Mouse (Mus musculus) testis, postnatal 10 days (tissue): ENCODE measurements around the gene Tcl1b1.
"Not testable (repeated sequence)": the region's sequence is repeated elsewhere in the genome, so short reads cannot be mapped to it uniquely, and the experiment has no call there.

Source experiments
- DNase-seq: peaks from one replicate; pipeline ENCODE4 v3.0.0; 2021; ENCODE audit warnings: low spot score

Gene Tcl1b1

DNA sequence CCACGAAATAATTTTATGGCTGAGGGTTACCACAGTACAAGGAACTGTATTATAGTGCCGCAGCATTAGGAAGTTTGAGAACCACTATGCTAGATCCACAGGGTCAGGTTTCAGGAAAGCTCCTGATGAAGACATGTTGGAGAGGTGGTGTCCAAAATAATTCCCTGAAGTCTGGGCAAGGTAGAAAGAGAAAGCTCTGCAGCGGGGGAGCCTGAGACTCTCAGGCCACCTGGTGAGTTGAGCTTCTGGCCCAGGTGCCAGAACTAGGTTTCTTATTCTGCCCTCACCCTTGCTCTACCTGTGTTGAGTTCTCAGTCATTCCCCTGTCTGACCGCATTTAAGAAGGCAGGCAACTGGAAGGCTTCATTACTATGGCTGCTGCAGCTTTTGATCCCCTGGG, at the start of gene Tcl1b1:
Tcl1b1 (plus strand) TSS at position 301 of the 400 bp plus-strand sequence.
- no peak for DNase-seq

- no peak for DNase-seq
Measured at GRCm38 (mm10) chr12:105109812-105110211, 49.7 kb upstream of the Tcl1b1 start.

DNA sequence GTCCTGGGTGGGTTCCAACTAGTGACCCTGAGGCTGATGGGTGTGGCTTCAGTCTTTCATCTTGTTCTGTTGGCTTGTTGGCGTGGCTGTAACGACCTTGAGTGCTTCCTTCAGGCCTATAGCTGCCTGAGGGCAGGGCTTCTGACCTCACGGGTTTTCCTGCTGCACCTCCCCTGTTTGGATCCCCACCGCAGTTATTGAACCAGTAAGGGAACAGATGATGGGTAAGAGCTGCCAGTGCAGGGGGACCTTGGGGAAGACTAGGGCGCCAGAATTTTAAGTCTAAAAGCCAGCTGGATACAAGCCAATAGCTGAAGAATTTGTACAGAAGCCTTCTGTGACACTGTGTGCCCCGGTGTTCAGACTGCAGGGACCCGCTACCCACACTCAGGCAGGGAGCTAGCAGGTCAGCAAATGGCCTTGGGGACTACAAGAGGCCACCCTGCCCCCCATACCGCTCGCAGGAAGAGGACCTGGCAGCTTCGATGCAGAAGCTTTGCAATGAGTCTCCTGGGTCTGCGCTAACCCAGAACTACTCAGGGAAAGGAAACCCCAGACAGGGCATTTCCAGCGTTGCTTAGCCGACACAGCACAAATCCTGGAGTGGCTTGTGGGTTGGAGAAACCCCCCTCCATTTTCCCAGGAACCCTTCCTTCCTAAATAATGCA, 47.0 kb upstream of the Tcl1b1 start:
- peak; percentile 59 for DNase-seq

DNA sequence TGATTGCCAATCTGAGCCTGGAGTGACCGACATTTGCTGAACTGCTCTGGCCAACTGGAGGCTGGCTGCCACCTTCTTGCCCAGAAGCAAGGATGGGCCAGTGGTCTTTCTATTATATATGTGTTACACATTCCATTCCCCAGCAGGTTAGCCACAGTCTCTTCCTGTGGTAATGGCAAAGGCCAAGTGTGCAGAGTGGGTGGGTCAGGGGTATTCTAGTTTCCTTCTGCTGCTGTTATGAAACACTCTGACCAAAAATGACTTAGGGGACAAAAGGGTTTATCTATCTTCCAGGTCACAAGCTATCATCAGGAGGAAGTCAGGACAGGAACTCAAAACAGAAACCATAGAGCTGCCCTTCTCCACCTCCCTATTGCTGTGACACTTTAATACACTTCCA, 42.8 kb upstream of the Tcl1b1 start:
- DNase-seq: no peak

- no peak for DNase-seq
Measured at GRCm38 (mm10) chr12:105125362-105125761, 34.1 kb upstream of the Tcl1b1 start.

DNA sequence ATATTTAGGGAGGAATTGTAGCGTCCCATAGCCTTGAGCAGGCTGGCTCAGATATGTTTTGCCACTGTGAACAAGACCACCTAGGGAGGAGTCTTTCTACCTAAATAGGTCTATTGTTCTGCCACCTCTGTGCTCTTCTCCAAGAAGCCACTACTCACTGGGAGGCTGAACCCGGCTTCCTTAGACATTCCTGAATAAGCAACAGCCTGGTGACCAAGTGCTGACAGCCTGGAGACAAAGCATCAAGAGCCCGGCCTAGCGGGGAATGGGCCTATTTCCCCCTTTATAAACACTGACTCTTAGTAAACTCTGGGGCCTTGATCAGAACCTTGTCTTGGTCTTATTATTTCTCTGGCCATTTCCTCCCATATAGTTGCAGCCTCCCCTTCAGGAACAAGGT, 33.0 kb upstream of the Tcl1b1 start:
- no peak for DNase-seq

- DNase-seq: no peak
Measured at GRCm38 (mm10) chr12:105127607-105128006, 31.9 kb upstream of the Tcl1b1 start.

DNA sequence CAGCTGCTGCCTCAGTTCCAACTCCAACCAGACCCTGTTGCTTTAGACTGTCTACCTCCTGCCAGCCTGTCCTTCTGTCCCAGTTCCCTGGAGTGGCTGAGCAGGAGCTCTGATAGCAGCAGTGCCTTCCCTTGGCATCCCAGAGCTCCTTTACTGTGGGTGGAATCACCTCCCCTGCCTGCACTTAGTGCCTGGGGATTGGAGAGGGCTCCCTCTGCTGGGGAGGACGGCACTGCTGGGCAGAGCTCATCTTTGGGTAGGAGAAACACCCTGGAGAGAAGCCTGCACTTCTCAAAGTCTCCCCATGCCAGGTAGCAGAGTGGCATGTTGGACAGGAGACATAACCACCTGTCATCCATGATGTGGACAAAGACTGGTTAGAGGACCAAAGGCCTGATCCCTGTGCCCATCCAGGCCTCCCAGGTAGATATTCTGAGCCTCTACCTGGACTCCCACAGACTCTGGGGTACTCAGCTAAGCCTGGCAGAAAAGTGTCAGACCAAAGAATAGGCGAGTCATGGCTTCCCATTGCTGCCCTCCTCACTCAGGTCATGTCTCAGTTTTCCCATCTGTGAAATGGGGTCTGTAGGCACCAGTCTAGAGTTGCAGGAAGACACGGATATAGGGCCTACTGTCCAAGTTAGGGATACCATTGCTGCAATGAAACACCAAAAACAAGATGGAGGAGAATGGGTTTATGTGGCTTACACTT, 29.8 kb upstream of the Tcl1b1 start:
- not testable (repeated sequence) for DNase-seq

DNA sequence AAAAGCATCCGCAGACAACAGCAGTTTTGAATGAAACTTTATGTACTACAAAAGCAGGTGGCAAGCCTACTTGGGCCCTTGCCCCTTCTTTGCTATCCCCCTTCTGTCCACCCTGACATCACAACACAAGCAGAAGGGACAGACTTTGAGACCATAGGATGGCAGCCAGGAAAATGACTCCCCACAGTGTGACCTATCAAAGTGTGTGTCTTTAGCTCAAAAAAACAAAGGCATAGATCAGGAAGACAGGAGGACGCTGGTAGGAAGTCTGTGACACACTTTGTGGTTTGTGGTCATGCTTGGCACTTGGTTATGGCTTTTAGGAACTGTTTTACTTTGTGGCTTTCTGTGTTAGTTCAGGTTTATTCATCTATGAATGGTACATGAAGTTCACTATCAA, 25.3 kb upstream of the Tcl1b1 start:
- not testable (repeated sequence) for DNase-seq

- not testable (repeated sequence) for DNase-seq
Measured at GRCm38 (mm10) chr12:105134826-105135225, 24.7 kb upstream of the Tcl1b1 start.

- peak; percentile 13 for DNase-seq
Measured at GRCm38 (mm10) chr12:105137729-105138128, 21.8 kb upstream of the Tcl1b1 start.

DNA sequence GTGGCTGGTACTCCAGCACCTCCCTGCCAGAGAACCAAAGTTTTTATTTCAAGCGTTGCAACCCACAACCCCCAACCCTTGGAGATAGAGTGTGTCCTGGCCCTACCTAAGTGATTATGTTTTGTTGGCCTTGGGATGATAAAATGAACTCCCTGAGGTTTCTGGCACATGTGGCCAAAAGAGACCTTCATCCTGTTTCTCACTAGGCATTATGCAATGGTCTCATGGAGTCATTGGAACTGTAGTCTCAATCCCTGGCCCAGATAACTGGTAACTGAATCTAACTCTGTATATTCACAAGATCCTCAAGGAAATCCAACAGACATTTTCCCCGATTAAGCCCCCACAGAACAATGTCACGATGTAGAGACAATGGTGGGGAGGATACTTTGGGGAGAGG, 16.4 kb upstream of the Tcl1b1 start:
- DNase-seq: no peak

- DNase-seq: not testable (repeated sequence)
Measured at GRCm38 (mm10) chr12:105144928-105145327, 14.6 kb upstream of the Tcl1b1 start.

- DNase-seq: peak; percentile 3
Measured at GRCm38 (mm10) chr12:105145714-105146113, 13.8 kb upstream of the Tcl1b1 start, which contains the start of gene Tcl1b2. Tcl1b2 (plus strand) TSS chr12:105146014.

DNA sequence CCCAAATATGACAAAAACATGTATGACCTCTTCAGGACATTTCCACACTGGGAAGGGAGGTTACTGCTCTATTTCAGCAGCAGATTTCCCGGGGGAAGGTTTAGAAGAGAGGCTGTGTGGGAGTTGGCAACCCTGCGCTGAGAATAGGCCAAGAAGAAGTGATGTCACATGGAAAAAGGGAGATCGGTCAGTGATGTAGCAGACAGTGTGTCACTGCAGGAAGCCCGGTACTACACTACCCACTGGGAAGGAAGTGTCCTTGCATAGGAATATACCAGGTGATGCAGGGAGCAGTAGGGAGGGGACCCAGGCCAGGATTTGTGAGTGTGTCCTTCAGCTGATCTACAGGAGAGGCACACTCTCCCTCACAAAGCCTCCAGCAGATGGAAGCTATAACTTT, 4.2 kb upstream of the Tcl1b1 start:
- not testable (repeated sequence) for DNase-seq

- no peak for DNase-seq
Measured at GRCm38 (mm10) chr12:105158842-105159241, 648 bp upstream of the Tcl1b1 start.

GRCm38 (mm10) chr12:105166734-105167133, 7.2 kb downstream of the Tcl1b1 start:
- DNase-seq: no peak

DNA sequence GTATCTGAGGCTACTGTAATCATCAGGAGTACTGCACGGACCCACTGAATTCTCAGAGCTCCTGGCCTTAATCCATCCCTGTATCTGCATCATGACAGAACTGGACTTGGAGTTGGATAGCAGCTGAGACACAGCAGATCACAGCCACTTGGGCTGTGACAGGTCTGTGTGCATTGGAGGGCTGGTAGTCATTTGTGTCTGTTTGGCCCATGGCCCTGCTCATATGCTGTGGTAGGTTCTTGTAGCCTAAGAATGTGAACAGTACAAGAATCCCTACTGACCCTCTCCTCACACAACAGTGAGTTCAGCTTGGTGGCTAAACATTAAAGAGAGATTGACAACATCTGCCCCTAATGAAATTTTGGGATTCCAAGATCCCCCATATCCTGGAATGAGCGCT, 13.9 kb downstream of the Tcl1b1 start:
- no peak for DNase-seq

DNA sequence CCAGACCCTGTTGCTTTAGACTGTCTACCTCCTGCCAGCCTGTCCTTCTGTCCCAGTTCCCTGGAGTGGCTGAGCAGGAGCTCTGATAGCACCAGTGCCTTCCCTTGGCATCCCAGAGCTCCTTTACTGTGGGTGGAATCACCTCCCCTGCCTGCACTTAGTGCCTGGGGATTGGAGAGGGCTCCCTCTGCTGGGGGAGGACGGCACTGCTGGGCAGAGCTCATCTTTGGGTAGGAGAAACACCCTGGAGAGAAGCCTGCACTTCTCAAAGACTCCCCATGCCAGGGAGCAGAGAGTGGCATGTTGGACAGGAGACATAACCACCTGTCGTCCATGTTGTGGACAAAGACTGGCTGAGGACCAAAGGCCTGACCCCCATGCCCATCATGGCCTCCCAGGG, 14.8 kb downstream of the Tcl1b1 start:
- DNase-seq: peak; percentile 86

GRCm38 (mm10) chr12:105176044-105176443, 16.6 kb downstream of the Tcl1b1 start, which contains the start of gene Tcl1b5:
Tcl1b5 (plus strand) TSS chr12:105176344.
- DNase-seq: not testable (repeated sequence)

DNA sequence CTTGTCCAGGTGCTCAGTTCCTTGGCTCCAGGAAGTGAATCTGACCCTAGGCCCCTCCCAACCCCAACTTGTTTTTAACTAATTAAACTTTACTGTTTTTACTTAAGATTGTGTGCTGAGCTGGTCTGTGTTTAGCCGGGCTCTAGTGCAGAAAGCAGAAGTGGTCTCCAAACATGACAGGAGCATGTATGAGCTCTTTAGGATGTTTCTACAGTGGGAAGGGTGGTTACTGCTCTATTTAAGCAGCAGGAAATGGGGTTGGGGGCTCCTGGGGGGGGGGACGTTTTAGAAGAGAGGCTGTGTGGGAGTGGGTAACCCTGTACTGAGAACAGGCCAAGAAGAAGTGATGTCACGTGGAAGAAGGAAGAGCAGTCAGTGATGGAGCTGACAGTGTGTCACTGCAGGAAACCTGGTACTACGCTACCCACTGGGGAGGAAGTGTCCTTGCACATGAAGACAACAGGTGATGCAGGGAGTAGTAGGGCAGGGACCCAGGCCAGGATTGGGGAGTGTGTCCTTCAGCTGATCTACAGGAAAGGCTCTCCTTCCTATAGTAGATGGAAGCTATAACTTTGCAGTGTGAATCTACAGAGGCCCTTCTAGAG, 21.7 kb downstream of the Tcl1b1 start:
- not testable (repeated sequence) for DNase-seq

DNA sequence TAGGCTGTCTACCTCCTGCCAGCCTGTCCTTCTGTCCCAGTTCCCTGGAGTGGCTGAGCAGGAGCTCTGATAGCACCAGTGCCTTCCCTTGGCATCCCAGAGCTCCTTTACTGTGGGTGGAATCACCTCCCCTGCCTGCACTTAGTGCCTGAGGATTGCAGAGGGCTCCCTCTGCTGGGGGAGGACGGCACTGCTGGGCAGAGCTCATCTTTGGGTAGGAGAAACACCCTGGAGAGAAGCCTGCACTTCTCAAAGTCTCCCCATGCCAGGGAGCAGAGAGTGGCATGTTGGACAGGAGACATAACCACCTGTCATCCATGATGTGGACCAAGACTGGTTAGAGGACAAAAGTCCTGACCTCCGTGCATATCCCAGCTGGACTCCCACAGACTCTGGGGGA, 29.5 kb downstream of the Tcl1b1 start:
- peak; percentile 47 for DNase-seq

- not testable (repeated sequence) for DNase-seq
Measured at GRCm38 (mm10) chr12:105190743-105191142, 31.3 kb downstream of the Tcl1b1 start, which contains the start of gene Tcl1b3. Tcl1b3 (plus strand) TSS chr12:105191043.
